Mouse (Mus musculus) liver, embryonic 13.5 days (tissue): ENCODE results near the gene Prodh2. TPM values are rescaled to one million over a fixed set of nuclear protein-coding genes. Genes with fewer than 3 reads are reported as not detected.
"Not testable (repeated sequence)": the region's sequence is repeated elsewhere in the genome, so short reads cannot be mapped to it uniquely, and the experiment has no call there.

Experiments used
- ATAC-seq: fragments of 200-750 bp; cut with Nextera tagmentation; 2 replicates; pipeline ENCODE4 v1.8.0; 2017; ENCODE audit warnings: low read depth, mild to moderate bottlenecking, moderate number of reproducible peaks, moderate library complexity
- DNase-seq: peaks from one replicate; pipeline ENCODE4 v3.0.0; 2022
- H3K27ac ChIP-seq: fragments of 300-500 bp; sonication (generic); 2 replicates; pipeline ENCODE4 v1.5.1; 2015; ENCODE audit warnings: moderate library complexity, mild to moderate bottlenecking, inconsistent platforms
- H3K27me3 ChIP-seq: fragments of 300-500 bp; sonication (generic); 2 replicates; pipeline ENCODE4 v1.6.1; 2015; ENCODE audit warnings: mild to moderate bottlenecking, inconsistent platforms
- H3K36me3 ChIP-seq: fragments of 300-500 bp; sonication (generic); 2 replicates; pipeline ENCODE4 v1.6.1; 2015; ENCODE audit warnings: mild to moderate bottlenecking, inconsistent platforms
- H3K4me1 ChIP-seq: fragments of 300-500 bp; sonication (generic); replicated peaks from 2 replicates; pipeline ENCODE4 v1.6.1; 2015; ENCODE audit warnings: inconsistent platforms
- H3K4me2 ChIP-seq: fragments of 300-500 bp; sonication (generic); 2 replicates; pipeline ENCODE4 v1.6.1; 2015; ENCODE audit warnings: inconsistent platforms, mild to moderate bottlenecking, moderate library complexity
- H3K4me3 ChIP-seq: fragments of 300-500 bp; sonication (generic); replicated peaks from 2 replicates; pipeline ENCODE4 v1.5.1; 2015; ENCODE audit warnings: mild to moderate bottlenecking, inconsistent platforms
- H3K9ac ChIP-seq: fragments of 300-500 bp; sonication (generic); 2 replicates; pipeline ENCODE4 v1.6.1; 2015; ENCODE audit warnings: mild to moderate bottlenecking, inconsistent platforms
- H3K9me3 ChIP-seq: fragments of 300-500 bp; sonication (generic); replicated peaks from 2 replicates; pipeline ENCODE4 v1.6.1; 2016; ENCODE audit warnings: inconsistent platforms
- WGBS: fragments of 180-500 bp; shearing (Covaris S2); methylation state at CpG from one replicate; pipeline ENCODE4 v1.1.7; 2015; ENCODE audit not compliant: insufficient replicate concordance; 5-methylcytosine and 5-hydroxymethylcytosine counted together
- polyA plus RNA-seq: library from polyadenylated mRNA; unstranded; fragments of >200 nt; fragmentation: Nextera tagmentation; extraction: Ambion mirVana; gene quantifications from 2 replicates; pipeline ENCODE4 v1.2.1, GENCODE M21; 2015

Gene Prodh2
- polyA plus RNA-seq, 1 experiment from 2014 or later = 28.1 TPM

GRCm38 (mm10) chr7:30457629-30458330 is 35.6 kb upstream of the Prodh2 start, which contains the start of the genes Kirrel2 and Nphs1:
Gene Kirrel2, minus strand, starts transcription at chr7:30457690.
Gene Nphs1, plus strand, starts transcription at chr7:30458315.
- H3K4me2 ChIP-seq = no peak within 1 kb of the TSS

GRCm38 (mm10) chr7:30459484-30459883 is 33.9 kb upstream of the Prodh2 start:
- Histone ChIP-seq H3K4me3 (no peak overlapping the region), H3K27me3 (peaks cover 94% of the 10 kb centered on the region), H3K27ac (no peak overlapping the region), H3K9ac (no peak overlapping the region), H3K4me1 (peaks cover 7% of the 10 kb centered on the region; the same call in 1 of the 2 replicates), H3K9me3 (no peaks in the 10 kb centered on the region), H3K4me2 (no peak overlapping the region), H3K36me3 (no peaks in the 10 kb centered on the region)
- no peak for ATAC-seq
- no peak for DNase-seq
- 36% methylated on average over 6 of the region's 6 CpGs for whole genome bisulfite sequencing

More at GRCm38 (mm10) chr7:30457629-30458330, 35.6 kb upstream of the Prodh2 start, which contains the start of the genes Kirrel2 and Nphs1:
- Histone ChIP-seq H3K27me3 (peaks cover 94% of the 10 kb centered on the region), H3K36me3 (no peaks in the 10 kb centered on the region), H3K27ac (no peak within 1 kb of the TSS), H3K4me1 (peaks cover 19% of the 10 kb centered on the region), H3K9me3 (no peaks in the 10 kb centered on the region), H3K9ac (no peak within 1 kb of the TSS), H3K4me3 (no peak within 1 kb of the TSS)
- DNase-seq (no peak), ATAC-seq (no peak)
- 7% methylated on average over 16 of the region's 16 CpGs for WGBS

- H3K4me3 ChIP-seq = no peak overlapping the region
- peaks cover 91% of the 10 kb centered on the region for H3K27me3 ChIP-seq
- no peak overlapping the region for H3K4me2 ChIP-seq
- no peak overlapping the region for H3K9ac ChIP-seq
- H3K9me3 ChIP-seq = no peaks in the 10 kb centered on the region
- no peaks in the 10 kb centered on the region for H3K36me3 ChIP-seq
- no peak for DNase-seq
- no peaks in the 10 kb centered on the region; the same call in 1 of the 2 replicates for H3K4me1 ChIP-seq
- H3K27ac ChIP-seq = no peak overlapping the region
- 21% methylated on average over 7 of the region's 7 CpGs for WGBS
- no peak for ATAC-seq
Observed at GRCm38 (mm10) chr7:30463568-30463967, 29.9 kb upstream of the Prodh2 start.

GRCm38 (mm10) chr7:30463996-30464395 is 29.4 kb upstream of the Prodh2 start:
- H3K27me3 ChIP-seq = peaks cover 87% of the 10 kb centered on the region
- H3K36me3 ChIP-seq = no peaks in the 10 kb centered on the region
- no peaks in the 10 kb centered on the region for H3K9me3 ChIP-seq
- H3K27ac ChIP-seq = no peak overlapping the region
- H3K4me1 ChIP-seq = no peaks in the 10 kb centered on the region; the same call in 1 of the 2 replicates
- no peak overlapping the region for H3K4me2 ChIP-seq
- DNase-seq (no peak), ATAC-seq (no peak)
- H3K9ac ChIP-seq = no peak overlapping the region
- H3K4me3 ChIP-seq = no peak overlapping the region
- WGBS = 27% methylated on average over 4 of the region's 4 CpGs

GRCm38 (mm10) chr7:30464816-30465300 is 28.6 kb upstream of the Prodh2 start:
- ATAC-seq (no peak), DNase-seq (no peak)
- WGBS = 15% methylated on average over 6 of the region's 6 CpGs

GRCm38 (mm10) chr7:30472411-30472810 is 21.0 kb upstream of the Prodh2 start:
- H3K27me3 ChIP-seq = peaks cover 10% of the 10 kb centered on the region
- H3K4me1 ChIP-seq = no peaks in the 10 kb centered on the region
- H3K27ac ChIP-seq = no peak overlapping the region
- no peak for ATAC-seq
- WGBS = 47% methylated on average over 5 of the region's 5 CpGs
- H3K4me3 ChIP-seq = no peak overlapping the region
- no peak for DNase-seq
- no peak overlapping the region for H3K9ac ChIP-seq
- no peaks in the 10 kb centered on the region for H3K9me3 ChIP-seq
- no peaks in the 10 kb centered on the region for H3K36me3 ChIP-seq
- no peak overlapping the region for H3K4me2 ChIP-seq

More at GRCm38 (mm10) chr7:30464816-30465300, 28.6 kb upstream of the Prodh2 start:
- no peak overlapping the region for H3K4me2 ChIP-seq
- H3K27ac ChIP-seq = no peak overlapping the region
- no peaks in the 10 kb centered on the region for H3K9me3 ChIP-seq
- H3K4me3 ChIP-seq = no peak overlapping the region
- H3K36me3 ChIP-seq = no peaks in the 10 kb centered on the region
- H3K27me3 ChIP-seq = peaks cover 78% of the 10 kb centered on the region
- H3K4me1 ChIP-seq = no peaks in the 10 kb centered on the region; the same call in 1 of the 2 replicates
- H3K9ac ChIP-seq = no peak overlapping the region

- Histone ChIP-seq H3K27me3 (0 out of 2 replicates have a peak, but pooled peaks cover 12% of the 10 kb centered on the region), H3K9ac (no peak overlapping the region), H3K4me2 (no peak overlapping the region), H3K36me3 (no peaks in the 10 kb centered on the region), H3K27ac (peak overlapping the region; percentile 54; the same call in 1 of the 2 replicates), H3K4me3 (no peak overlapping the region), H3K9me3 (no peaks in the 10 kb centered on the region), H3K4me1 (no peaks in the 10 kb centered on the region)
- DNase-seq = no peak
- ATAC-seq = peak; percentile 71
- WGBS = 52% methylated on average over 4 of the region's 4 CpGs
Observed at GRCm38 (mm10) chr7:30474999-30475398, 18.4 kb upstream of the Prodh2 start.

- DNase-seq, H3K4me3 ChIP-seq, H3K36me3 ChIP-seq, H3K4me1 ChIP-seq, H3K4me2 ChIP-seq, H3K27ac ChIP-seq, H3K9ac ChIP-seq, ATAC-seq, H3K9me3 ChIP-seq: not testable (repeated sequence)
- H3K27me3 ChIP-seq = peaks cover 14% of the 10 kb centered on the region; the same call in 1 of the 2 replicates
- 69% methylated on average over 7 of the region's 7 CpGs for WGBS
Observed at GRCm38 (mm10) chr7:30476136-30476535, 17.3 kb upstream of the Prodh2 start.

GRCm38 (mm10) chr7:30477415-30478381 is 15.7 kb upstream of the Prodh2 start:
- WGBS = 12% methylated on average over 31 of the region's 32 CpGs
- ATAC-seq = no peak
- H3K36me3 ChIP-seq = no peaks in the 10 kb centered on the region
- H3K4me1 ChIP-seq = no peaks in the 10 kb centered on the region
- peak overlapping the region; percentile 18; the same call in 1 of the 2 replicates for H3K4me3 ChIP-seq
- no peak overlapping the region for H3K27ac ChIP-seq
- H3K9me3 ChIP-seq = no peaks in the 10 kb centered on the region
- DNase-seq = no peak
- H3K4me2 ChIP-seq = peak overlapping the region; percentile 28
- H3K27me3 ChIP-seq = peaks cover 17% of the 10 kb centered on the region; the same call in 1 of the 2 replicates
- H3K9ac ChIP-seq = no peak overlapping the region

GRCm38 (mm10) chr7:30484250-30484649 is 9.2 kb upstream of the Prodh2 start:
- H3K9me3 ChIP-seq = no peaks in the 10 kb centered on the region
- DNase-seq (no peak), ATAC-seq (no peak)
- H3K4me3 ChIP-seq = no peak overlapping the region
- WGBS = 11% methylated on average over 8 of the region's 8 CpGs
- no peak overlapping the region for H3K27ac ChIP-seq
- no peak overlapping the region for H3K4me2 ChIP-seq
- H3K4me1 ChIP-seq = no peaks in the 10 kb centered on the region
- no peak overlapping the region for H3K9ac ChIP-seq
- no peaks in the 10 kb centered on the region for H3K36me3 ChIP-seq
- H3K27me3 ChIP-seq = peaks cover 8% of the 10 kb centered on the region; the same call in 1 of the 2 replicates
